Mouse (Mus musculus) spleen, embryonic (tissue): Measurements from ENCODE around the gene Kif1a.

Experiments used
- CTCF ChIA-PET: fragments of 350-600 bp; sonication (Branson Sonifier 250); formaldehyde crosslinking; loops from one replicate; lab custom pipeline; 2022; lab: Charles Lee

Gene Kif1a

DNA sequence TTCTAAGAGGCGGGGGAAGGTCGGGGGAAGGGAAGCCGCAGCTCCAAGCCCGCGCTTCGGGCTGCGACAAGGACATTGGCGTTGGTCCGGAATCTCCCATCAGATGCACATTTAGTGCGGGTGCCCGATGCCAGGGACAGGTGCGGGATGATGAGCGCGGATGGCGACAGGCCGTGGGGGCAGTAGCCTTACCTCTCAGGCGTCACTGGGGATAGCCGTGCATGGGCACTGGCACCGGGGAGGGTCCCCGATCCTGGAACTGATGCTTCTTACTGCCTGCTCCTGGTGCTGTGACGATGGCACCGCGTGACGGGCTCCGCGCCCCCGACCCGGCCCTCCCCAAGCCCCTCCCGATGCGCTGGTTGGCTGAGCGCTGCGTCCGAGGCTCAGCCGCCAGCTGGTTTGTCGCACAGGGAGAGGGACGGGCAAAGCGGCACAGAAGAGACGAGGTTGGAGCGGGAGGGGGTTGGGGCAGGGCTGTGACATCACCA is at the start of gene Kif1a:
TSS of gene Kif1a (minus strand) at position 381 of the 491 bp plus-strand sequence.
- CTCF ChIA-PET = interaction anchor here (0.6 kb wide), 1 partner anchor 880 kb away, joined by 3 read pairs; no protein-coding TSS in a partner anchor

DNA sequence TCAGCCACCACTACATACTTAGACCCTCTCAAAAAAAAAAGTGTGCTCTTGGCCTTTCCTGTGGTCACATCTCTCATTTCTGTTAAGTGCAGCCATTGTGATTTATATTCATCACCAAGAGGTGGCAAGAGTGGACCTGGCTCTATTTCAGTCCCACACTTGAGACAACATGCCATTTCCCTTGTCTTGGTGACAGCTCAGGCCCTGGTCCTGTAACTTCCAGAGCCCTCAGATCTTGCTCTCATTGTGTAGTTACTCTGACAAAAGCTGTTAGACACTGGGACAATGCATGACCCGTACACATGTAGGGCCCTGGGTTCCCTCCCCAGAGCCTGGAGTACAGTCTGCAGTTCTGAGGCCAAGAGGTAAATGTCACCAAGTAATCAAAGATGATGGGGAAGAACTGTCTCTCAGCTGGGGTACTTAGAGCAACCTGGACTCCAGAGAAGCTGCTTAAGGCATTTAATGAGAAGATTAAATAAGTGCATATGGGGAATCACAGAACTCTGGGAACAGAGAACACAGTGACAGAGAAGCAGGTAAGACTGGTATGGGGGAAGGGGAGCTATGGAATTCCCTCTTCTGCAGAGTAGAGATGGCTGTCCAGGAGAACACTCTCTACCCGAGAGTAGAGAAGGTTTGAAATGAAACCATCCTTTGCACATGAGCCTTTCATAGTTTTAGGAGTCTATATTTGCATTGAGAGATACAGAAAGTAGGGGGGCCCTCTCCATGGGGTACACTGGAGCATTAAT is 49.3 kb upstream of the Kif1a start:
- CTCF ChIA-PET = no interaction called here

DNA sequence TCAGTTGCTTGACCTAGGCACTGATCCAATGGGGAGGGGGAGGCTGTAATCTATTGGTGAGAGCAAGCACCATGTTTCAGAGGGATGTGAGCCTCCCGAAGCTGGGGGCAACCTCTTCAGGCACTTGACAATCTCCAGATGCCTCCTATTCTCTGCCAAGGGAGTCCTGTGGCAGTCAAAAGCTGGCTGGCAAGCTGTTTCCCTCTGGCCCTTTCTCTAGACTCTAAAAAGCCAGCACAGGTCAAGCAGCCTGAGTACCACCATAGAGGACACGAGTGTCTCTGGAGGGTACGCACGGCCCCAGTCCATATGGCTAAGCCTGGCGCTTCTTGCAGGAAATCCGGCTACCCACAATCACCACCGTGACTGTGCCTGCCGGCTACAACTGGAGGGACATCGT is 42.4 kb upstream of the Kif1a start:
- CTCF ChIA-PET = no interaction called here

DNA sequence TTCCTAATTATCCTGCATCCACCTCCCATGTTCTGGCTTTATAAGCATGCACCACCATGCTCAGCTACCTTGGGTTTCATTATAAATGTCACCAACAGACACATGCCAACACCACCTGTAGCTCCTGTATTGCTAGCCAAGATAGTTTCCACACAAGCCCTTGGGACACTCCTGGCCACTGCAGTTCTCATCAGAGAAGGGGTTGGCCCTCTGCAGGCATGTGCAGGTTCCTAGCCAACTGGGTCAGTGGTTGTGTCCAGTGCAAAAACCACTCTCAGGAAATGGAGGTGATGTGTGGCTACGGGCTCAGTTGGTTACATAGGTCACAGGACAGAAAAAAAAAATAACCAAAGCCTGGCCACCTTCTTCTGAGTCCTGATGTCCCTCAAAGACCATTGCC is 41.1 kb upstream of the Kif1a start:
- CTCF ChIA-PET = no interaction called here

DNA sequence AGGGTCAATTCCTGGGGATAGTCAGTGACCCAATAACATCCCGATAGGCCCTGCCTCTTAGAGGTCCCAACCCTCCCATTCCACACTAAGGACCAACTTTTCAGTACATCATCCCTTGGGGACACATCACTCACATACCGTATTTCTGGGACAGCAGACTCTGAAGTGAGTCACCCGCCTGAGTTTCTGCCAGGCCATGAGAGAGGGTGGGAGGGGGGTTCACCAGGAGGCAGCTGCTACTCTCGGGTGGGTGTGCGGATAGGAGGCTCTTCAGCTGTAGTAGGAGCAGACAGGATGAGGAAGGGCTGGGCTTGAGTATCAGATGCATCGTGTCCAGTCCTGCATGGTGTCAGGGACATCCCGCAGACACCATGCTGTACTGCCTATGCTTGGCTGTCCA is 38.0 kb upstream of the Kif1a start:
- CTCF ChIA-PET = no interaction called here

DNA sequence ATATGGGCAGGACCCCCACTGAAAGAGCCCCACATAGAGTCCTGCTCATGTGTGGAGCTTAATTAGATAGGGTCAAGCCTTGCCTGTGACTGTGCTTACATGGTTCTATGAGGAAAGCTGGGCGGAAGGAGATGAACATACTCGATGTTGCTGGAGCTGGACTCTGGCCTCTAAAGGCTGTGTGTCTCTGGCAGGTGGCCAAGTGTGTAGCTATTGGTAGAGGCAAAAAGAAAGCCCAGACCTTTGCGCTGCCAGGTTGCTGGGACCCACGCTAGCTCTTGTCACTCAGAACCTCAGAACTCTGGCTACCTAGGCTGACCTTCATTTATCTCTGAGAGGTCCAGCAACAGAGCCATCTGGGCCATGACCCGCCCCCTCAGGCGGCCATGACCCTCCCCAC is 36.8 kb upstream of the Kif1a start:
- CTCF ChIA-PET = interaction anchor here (0.6 kb wide), 1 partner anchor 23 kb away, joined by 5 read pairs; no protein-coding TSS in a partner anchor

DNA sequence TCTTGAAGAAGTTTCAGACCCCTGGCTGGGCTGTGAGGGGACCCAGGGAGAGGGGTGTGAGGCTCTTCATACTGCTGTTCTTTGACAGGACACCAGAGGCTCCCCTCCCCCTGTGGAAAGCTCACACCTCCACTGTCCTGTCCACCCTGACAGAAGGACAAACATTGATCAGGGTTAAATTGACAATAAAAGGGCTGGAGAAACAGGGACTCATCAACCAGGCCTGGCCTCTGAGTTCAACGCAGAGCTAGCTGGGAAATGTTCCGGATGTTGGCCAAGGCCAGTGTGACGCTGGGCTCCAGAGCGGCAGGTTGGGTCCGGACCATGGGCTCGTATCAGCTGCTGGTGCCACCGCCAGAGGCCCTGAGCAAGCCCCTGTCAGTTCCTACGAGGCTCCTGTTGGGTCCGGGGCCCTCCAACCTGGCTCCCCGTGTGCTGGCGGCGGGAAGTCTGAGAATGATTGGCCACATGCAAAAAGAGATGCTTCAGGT is 33.3 kb upstream of the Kif1a start, which contains the start of gene Agxt:
TSS of gene Agxt (plus strand) at position 205 of the 491 bp plus-strand sequence.
- CTCF ChIA-PET = no interaction called here

DNA sequence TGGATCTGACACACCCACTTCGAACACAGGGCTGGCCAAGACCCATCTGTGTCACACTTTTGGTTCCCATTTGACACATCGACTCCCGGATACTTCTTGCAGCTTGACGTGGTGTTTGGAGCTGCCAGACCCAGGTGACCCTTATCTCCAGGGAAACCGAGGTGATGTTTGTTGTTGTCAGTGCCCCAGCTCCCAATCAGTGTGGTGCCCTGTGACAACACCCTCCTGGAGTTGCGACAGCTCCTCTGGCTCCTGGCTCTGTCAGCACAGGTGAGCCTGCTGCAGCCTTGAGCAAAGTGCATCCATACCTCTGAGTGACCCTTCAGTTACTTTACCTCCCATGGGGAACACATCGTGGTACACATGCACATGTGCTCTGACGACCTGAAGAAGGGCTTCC is 30.9 kb upstream of the Kif1a start:
- CTCF ChIA-PET = no interaction called here

DNA sequence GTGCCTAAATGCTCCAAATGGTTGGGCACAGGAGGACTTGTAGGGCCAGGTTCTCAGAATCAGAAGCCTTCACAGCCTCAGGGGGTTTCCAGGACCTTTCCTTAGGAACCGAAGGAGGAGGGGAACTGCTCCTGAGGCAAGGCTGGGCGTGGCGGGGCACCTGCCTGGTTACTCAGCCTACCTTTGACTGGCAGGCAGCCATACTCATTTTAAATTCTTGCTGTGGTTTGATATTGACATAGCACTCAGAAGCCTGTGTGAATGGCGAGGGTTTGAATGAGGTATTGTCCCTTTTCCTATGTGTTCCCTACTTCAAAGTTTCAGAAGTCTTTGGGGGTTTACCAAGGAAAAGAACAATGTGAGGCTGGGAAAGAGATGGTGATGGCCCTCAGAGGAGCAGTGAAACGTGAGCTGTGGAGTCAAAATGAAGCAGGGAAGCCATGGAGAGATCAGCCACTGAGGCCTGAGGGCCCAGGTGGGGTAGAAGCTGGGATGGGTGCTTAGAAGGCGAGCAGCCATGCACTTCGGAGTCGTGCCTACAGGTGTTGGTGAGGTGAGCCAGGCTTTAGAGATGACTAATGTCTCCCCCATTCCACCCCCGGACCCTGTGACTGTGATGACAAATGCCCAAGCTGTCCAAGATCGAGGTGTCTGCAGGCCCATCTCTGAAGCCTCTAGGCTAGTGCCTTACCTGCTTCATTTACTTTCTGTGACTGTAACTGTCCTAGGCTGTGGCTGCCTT is 28.7 kb upstream of the Kif1a start:
- CTCF ChIA-PET = no interaction called here

DNA sequence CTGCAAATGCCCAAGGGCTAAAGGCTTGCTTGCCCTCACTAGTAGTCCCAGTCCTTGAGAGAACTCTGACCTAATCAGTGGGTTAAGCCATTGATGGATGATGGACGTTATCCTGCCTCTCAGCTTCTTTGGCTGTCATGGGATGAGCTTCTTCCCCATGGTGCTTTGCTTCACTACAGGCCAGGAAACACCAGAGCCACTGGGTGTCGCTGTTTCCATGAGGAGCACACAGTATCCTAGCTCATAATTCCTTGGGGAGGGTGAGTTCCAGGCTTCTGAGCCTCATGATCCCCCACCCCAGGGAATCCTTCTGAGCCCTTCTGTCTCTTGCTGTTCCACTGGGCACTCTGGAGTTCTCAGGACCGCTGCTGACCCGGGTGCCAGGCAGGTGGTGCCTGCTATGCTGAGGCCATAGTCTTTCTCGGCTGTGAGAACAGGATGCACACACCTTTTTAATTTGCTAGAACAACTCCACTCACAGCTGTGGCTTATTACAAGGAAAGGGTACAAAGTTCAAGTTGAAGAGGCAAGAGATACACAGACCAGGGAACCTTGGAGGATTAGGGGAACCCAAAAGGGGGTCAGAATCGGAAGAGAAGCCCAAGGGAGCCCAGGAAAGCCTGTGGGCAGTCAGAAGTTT is 27.1 kb upstream of the Kif1a start:
- CTCF ChIA-PET = no interaction called here

DNA sequence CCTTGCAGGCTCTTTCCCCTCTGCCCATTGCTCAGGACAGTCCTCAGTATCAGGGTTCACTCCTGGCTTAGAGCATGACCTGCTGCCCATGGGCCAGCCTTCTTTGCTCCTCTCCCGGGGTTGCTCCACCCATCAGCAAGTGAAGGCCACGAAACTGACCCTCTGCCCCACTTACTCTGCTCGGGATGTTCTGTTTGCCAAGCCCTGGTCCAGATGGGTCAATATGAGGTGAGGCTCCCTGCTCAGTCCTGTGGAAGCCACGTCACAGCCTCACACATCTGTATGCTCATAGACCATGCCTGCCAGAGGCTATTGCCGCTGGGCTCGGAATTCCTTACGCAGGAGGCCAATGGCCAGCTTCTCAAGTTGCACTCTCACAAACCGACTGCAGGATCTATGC is 26.5 kb upstream of the Kif1a start:
- CTCF ChIA-PET = no interaction called here

DNA sequence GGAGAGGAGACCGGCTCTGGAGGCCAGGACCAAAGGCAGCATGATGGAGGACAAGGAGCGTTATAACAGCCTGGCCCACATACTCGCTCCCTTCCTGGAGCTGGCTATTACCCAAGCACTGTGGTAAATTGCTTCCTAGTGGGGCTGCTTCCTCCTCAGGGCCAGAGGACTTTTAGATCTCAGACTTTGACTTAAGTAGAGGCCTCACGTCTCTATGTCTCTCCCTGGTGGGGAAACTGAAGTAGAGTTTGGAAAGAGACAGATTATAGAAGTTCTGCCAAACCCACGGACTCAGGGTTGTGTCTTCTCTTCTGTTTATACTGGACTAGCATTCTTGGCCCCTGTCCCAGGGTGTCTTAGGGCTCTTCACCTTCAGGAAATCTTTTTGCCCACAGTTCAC is 23.5 kb upstream of the Kif1a start:
- CTCF ChIA-PET = no interaction called here

DNA sequence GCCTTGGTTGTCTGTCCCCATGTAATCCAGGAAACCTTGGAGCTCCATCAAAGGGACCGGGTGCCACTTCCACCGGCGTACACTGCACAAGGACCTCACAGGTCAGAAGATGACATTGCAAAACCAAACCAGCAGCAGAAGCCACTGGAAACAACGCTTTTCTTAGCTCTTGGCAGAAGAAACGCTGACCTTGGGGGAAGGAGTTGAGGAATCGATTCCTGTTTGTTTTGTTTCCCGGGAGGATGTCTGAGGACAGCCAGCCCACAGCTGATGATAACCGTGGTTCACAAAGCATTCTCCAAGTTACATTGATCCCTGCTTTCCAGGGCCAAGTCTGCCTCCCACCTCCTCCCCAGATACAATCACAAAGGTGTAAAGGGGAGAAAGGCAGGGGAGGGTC is 22.3 kb upstream of the Kif1a start:
- CTCF ChIA-PET = interaction anchor here (0.5 kb wide), 1 partner anchor 169 kb away, joined by 3 read pairs; no protein-coding TSS in a partner anchor

DNA sequence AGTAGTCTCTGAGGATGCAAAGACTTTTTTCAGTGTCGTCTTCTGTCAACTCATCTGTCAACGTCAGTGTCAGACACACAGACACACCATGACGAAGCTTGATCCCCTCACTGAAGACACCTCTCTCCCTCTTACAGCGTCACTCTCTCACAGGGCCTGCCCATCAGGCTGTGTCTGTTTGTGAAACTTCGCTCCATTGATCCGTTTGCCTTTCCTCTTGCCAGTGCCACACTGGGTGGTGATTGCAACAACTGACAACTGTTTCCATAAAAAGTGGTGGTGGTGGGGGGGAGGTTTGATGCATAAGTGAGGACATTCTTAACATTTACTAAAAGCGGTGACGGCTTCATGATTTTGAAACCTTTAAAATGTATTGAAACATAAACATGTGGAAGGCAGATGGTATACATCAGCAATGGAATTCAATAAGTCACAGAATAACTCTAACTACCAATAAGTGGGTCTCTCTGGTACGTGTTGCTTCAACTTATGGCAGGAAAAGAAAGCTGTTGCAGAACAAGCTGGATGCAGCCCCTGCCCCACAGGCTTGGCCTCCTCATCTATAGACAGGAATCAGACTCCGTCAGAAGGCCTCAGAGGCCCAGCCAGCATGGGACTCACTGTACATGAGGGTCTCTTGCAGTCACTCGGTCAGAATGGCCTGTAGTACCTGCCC is 21.6 kb upstream of the Kif1a start:
- CTCF ChIA-PET = interaction anchor here (0.5 kb wide), 1 partner anchor 169 kb away, joined by 3 read pairs; no protein-coding TSS in a partner anchor

DNA sequence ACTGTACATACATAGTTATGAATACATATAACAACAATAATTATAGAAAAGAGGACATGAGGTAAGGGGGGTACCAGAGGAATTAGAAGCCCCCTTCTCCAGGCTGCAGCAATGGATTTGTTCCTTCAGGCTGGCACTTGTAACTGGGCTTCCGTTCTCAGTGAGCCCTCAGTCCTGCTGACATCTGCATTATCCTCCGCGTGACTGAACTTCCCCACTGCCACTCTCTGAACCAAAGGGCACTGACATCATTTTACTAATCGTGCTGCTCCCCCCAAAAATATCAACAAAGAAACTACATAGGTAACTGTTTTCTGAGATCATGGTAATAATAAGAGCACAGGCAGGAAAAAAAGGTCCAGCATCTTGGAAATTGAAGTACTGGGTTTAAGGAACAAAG is 17.1 kb upstream of the Kif1a start:
- CTCF ChIA-PET = no interaction called here

DNA sequence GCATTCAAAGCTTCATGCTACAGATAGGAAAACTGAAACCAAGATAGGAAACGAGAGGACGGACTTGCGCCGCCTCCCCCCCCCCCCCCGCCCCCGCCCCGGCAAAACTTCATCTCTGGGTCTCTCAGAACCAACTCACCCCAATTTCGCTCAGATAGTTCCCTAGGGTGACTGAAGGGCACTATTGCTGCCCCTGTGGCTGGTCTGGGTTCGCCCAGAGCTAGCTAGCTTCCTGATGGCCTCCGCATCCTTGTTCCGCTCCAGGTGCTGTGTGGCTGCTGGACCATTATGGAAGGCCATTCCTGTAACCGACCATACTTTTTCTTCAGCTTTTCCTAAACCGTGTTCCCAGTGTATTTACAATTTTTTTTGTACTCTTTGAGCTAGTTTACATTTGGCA is 13.7 kb upstream of the Kif1a start:
- CTCF ChIA-PET = interaction anchor here (0.7 kb wide), 1 partner anchor 23 kb away, joined by 5 read pairs; no protein-coding TSS in a partner anchor

DNA sequence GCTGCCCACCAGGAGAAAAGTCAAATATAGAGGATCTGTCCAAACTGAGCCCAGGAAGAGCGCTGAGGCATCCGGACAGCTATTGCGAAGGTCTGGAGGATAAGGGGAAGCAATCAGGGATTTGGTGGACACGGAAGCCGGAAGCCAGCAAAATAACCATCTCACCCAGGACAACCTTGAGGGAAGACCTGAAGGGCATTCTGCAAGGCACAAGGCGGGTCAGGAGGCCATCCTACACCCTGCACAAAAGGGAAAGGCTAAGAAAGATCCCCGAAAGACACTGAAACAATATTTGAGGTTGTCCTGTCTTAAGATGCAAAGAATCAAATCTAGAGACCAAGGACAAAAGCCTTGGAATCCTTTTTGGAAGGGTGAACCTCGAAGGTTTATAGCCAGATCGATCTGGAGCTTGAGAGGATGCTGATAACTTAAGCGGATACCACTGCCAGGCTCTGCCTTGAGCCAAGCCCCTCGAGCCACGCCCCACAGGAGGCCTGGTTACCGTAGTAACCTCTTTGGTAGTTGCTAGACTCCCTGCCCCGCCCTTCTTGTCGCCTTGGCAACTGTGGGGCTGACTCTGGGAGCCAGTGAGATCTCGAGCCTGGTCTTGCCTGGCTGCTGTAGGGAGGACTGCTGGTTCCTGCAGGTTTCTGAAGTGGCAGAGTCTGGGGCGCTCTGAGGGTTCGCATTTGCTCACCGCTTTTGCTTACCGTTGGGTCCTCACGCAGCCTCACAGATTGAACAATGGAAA is 13.1 kb upstream of the Kif1a start:
- CTCF ChIA-PET = no interaction called here

DNA sequence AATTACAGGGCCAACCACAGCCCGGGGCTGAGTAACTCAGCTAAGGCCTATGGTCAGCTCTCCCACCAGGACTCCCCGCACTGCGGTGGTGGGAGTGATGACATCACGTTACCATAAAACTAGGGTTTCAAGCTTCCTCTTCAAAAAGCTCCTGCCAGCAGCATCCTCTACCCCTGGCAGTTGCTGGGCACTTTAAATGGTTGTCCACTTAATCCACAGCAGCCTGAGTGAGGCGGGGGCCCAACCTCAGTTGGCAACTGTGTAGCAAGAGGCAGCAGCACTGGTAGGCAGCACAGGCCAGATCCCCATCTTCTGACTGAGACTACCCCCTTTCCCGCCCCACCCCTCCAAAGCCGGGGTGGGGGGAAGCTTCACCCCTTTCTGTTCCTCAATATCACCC is 949 bp upstream of the Kif1a start:
- CTCF ChIA-PET = no interaction called here

DNA sequence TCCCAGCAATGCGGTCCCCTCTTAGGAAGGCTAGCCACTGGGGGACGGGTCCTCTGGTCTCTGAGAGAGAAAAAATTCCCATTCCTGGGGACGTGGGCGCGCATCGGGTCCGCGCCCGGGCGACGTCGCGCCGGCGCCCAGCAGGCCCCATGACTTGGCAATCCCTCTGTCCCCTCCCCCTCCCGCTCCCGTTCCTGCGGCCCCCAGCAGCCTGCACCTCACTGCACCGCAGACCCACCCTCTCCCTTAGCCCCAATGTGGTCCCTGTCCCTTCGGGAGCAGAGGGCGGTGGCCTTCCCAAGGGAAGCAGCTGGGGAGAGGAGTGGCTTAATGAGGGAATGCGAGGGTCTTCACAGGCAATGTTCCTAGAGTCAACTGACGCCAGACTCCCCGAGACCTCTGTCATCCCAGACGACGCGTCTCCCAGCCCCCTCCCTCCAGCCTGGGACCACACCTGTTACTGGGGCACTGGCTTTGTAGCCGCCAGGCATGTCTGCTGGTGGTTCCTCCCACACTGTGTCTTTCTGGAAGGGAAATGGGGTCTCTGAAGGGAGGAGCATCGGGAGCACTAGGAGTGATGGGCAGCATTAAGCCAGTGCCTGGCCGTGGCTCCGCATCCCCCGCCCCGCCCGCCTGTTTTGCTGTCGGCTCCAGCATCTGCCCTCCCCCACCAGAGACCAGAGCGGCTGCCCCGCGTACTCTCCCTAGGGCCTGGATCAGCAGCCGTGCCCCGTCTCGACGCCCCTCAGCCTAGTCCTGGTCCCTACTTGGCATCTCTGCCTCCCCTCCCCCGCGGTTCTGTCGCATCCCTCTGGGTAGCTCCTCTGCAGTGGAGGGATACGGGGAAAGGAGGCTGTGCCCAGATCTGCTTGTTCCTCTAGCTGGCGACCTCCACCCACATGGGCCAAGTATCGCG is 917 bp downstream of the Kif1a start:
- CTCF ChIA-PET = interaction anchor here (0.6 kb wide), 1 partner anchor 879 kb away, joined by 3 read pairs; no protein-coding TSS in a partner anchor

DNA sequence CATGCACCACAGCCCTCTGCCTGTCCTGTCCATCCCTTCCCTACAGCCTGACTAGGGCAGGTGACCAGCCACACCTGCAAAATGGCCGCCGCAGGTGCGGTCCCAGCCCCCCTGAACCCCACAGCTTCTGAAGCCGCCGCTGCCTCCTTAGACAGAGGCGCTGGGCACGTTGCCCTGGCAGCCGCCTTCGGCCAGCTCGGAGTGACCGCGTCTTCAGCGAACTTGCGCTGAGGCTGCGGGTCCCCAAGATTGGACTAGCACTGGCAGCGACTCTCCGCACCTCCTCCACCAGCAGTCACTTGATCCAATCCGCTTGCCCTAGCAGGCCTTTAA is 1.5 kb downstream of the Kif1a start:
- CTCF ChIA-PET = no interaction called here
